Mouse (Mus musculus) lung, adult 2 months (tissue): Measurements from ENCODE around the gene Gripap1.

ENCODE experiments used
- CTCF ChIP-seq: fragments of 200-500 bp; IDR thresholded peaks from 2 replicates; pipeline ENCODE4 v1.5.1; 2011; ENCODE audit warnings: mild to moderate bottlenecking, low read length, control low read depth; ENCODE audit not compliant: insufficient read depth
- POLR2A ChIP-seq: fragments of 200-500 bp; IDR thresholded peaks from 2 replicates; pipeline ENCODE4 v1.6.1; 2011; ENCODE audit warnings: low read depth, mild to moderate bottlenecking, control low read depth, low read length, borderline replicate concordance; ENCODE audit errors: extremely low read depth

DNA sequence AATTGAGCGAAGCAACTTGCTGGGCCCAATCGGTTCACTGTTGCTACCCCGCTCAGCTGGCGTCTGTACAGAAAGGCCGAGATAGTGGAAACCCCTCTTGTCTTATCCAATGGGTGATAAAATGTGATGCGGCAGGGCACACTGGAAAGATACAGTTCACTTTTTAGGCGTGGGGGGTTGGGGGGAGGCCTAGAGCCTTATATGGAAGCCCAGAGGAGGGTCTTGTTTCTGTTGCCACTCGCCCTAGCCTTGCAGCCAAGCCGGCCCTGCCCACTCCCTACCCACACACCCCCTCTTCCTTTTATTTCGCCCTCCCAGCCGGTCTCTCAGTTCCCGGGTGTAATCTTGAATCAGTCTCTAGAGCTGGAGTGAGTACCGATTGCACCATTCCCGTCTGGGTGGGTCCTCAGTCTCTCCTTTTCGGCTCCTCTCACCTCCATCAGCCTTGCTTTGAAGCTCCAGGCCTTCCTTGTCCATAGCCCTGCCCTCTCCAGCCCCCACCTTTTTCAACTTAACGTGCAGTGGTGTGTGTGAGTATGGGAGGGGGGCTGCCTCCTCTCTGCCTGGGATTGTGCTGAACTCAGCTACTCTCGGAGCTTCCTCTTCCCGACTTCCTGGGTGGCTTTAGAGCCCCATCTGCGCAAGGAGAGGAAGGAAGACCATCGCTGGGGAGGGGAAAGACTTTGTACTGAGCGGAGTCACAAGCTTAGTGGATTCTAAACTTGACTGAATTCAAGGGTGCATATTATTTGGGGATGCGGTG lies 25.8 kb upstream of the Gripap1 start:
- TF ChIP-seq POLR2A (no peak), CTCF (no peak)
